Mouse (Mus musculus): Measurements from ENCODE around the gene C7.

The C7 gene

GRCm38 (mm10) chr15:4973355-4973754 lies 90.2 kb downstream of the C7 start:
- no peak for DNase-seq
